Mouse (Mus musculus) right cerebral cortex, postnatal 36 days (tissue): ENCODE measurements around the gene Rac3.
"Not testable (repeated sequence)": the region's sequence is repeated elsewhere in the genome, so short reads cannot be mapped to it uniquely, and the experiment has no call there.

Source experiments
- DNase-seq, 2 experiments: peaks; one replicate each; pipeline ENCODE4 v3.0.0; 2022; ENCODE audit warnings: low spot score in 2 of 2, mixed read lengths in 1 of 2

The Rac3 gene

GRCm38 (mm10) chr11:120721124-120722066 is at the start of gene Rac3:
TSS of gene Rac3 (plus strand) at chr11:120721470.
- DNase-seq: peak in 1 of 2 experiments; percentile 34

DNA sequence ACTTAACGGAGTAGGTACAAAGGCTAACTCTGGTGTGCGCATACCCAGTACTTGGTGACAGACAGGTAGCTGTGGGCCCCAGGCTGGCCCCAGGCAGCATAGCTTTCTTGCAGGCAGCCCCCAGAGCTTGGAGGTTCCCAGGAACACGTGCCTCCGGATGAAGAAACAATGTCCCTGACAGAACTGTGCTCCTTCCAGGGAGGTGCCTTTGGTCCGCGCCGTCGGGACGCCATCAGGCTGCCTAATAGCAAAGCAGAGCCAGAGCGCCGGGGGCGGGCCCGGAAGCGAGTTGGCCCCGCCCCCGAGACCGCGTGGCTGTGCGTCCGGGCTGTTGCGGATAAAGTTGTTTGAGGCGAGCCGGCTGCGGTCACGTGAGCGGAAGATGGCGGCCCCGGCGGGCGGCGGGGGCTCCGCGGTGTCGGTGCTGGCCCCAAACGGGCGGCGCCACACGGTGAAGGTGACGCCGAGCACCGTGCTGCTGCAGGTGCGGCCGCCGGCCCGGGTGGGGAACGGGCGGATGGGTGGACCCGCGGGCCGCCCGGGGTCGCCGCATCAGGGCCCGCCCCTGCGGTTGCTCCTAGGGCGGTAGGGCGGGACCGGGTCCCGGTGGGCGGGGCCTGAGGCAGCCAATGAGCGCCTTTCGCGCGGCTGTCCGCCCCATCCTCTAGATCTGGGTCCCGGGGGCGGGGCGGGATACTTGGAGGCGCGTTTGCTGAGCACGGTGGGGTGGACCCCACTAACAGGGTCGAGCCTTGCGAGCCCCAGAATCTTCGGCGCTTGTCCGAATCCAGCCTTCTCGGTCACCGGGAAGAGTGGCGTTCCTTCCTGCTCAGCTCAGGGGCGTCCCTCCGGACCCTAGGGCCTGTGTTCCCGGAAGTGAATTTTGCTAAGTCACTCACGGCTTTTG is 48.3 kb upstream of the Rac3 start, which contains the start of gene Aspscr1:
Gene Aspscr1 (plus strand): TSS at position 287 of the 907 bp plus-strand sequence.
- DNase-seq: peak; percentile 90

GRCm38 (mm10) chr11:120673594-120674122 is 47.6 kb upstream of the Rac3 start:
- no peak for DNase-seq

DNA sequence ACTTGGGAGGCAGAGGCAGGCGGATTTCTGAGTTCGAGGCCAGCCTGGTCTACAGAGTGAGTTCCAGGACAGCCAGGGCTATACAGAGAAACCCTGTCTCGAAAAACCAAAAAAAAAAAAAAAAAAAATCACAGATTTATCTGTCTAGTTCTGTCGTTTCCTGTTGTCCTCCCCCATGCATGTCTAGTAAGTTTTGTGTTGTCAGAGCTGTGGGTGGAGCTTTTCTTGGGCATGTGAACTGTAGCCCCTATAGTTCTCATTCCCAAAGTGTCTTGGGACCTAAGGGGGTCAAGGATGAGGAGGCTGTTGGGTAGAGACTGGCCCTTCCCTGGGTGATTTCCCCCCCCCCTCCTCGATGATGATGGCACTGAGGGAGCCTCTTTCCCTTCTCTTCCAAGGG is 45.4 kb upstream of the Rac3 start:
- DNase-seq: not testable (repeated sequence)

- no peak for DNase-seq
Observed at GRCm38 (mm10) chr11:120676951-120677350, 44.3 kb upstream of the Rac3 start.

DNA sequence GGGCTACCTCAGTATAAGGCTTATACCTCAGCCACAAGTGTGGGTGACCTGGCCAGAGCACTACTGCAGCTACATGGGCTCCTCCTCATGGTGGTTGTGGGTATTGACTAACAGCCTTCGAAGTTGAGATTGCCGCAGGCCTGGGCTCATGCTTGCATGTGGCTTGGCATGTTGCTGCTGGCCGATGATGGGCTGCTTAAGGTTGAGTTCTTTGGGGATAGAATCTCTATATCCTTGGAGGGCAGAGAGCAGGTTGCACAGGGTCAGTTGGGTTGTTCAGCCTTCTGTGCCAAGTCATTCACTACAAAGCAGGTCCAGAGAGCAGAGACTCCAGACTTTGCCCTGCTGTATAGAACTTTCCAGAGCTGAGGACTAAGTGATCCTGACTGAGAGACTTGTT is 41.4 kb upstream of the Rac3 start:
- no peak for DNase-seq

DNA sequence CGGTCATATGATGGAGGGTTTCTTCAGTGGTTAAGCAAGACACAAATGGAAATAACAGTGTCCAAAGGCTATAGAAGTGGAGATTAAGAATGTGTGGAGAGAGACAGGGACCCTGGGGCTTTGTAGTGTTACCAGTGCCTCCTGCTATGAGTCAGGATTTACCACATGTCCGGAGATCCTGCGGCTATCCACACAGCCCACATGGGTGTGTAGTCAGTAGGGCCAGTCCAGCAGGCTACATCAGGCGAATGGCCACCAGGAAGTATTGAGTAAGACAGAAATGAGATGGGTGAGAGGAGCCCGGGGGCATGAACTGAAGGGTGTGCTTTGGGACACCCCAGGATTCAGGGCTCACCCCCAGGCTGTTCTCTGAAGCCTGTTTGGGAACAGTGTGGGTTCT is 38.6 kb upstream of the Rac3 start:
- DNase-seq: no peak

DNA sequence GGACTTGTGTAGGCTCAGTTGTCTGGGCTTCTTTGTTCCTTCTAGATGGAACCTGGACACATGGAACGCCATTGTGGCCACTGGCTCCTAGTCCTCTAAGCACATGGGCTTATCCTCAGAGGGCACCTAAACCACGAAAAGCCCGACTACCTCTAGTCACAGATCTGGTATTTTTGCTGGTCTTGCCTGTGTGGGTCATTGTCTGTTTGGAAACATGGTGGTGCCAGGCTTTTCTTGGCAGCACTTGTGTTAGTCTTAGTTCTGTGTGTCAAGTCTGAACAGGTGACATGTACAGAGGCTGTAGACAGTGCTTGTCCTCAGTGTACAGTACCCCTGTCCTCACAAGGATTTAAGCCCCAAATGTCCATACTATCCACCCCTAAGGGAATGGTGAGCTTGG is 37.7 kb upstream of the Rac3 start:
- DNase-seq: no peak

DNA sequence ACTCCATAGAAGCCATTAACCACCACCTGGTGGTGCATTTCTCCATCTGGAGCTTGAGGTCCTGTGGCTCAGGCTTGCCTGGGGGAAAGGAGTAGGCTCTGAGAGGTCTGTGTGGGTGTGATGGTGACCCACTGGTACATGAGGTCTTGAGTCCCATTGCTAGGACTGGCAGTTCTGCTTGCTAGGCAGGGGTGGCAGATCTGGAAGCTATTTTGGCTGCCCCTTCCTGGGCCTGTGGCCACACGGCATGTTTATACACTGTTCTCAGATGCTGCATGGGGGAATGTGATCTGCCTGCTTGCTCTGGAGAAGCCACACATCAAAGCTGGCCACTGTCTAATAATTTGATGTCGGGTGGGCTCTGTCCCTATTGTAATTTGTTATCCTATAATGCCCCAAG is 37.2 kb upstream of the Rac3 start:
- no peak for DNase-seq

DNA sequence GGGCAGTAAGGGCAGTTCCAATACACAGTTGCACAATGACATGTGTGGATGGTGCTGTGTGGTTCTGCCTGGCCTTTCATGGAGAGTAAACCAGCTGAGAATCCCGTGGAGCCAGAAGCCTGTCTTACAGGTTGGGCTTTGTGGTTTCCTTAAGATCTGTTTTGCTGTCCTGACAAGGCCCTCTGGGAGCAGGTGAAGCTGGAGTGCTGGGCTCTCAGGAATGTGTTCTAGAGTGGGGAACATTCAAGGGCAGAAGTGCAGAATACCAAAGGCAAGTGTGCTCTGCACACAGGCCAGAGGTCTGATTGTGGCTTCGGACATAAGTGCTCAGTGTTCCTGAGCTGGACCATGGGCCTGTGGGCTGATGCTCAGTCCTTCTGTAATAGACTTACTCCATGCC is 36.6 kb upstream of the Rac3 start:
- DNase-seq: no peak

DNA sequence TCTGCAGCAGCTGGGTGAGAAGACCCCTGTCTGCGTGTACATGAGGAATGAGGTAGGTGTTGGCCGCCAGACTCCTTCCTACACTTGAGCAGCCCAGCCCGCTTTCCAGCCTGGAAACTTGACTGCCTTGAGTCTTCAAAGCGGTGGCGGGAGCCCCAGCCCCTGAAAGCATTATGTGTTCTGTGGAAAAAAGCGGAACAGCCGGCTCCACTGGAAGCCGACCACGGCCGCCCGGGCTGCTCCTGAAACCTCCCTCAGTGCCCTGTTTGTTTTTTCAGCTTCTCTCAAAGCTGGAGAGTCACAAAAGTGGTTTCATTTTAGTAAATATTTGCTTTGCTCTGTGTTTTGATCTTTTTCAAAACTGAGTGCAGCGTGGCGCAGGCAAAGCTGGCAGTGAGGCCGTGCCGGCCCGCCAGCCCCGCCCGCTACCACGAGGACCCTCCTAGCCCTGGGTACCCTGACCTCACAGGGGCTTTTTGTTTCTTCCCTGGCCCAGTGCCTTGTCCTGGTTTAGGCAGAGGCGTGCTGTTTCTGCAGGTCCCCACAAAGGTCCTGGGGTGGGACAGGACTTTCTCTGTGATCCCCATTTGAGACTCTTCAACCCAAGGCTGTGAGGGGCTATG is 34.5 kb upstream of the Rac3 start:
- DNase-seq: no peak

DNA sequence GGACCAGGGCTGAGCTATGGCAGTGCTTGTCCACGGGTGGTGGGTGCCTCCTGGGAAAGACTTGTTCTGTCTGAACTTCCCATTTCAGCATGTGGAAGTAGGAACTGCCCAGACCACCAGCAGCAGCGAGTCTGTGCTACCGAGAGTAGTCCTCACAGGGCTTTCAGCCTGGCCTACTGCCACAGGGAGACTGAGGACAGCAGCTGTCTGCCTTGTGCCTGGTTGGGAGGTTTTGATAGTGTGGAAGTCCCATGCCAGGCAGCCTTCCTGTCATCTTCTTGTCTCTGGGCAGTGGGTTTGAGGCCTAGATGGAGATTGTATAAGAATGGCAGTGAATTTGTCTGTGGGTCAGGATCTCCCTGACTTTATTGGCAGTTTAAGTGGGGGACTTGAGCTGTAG is 31.9 kb upstream of the Rac3 start:
- DNase-seq: no peak

DNA sequence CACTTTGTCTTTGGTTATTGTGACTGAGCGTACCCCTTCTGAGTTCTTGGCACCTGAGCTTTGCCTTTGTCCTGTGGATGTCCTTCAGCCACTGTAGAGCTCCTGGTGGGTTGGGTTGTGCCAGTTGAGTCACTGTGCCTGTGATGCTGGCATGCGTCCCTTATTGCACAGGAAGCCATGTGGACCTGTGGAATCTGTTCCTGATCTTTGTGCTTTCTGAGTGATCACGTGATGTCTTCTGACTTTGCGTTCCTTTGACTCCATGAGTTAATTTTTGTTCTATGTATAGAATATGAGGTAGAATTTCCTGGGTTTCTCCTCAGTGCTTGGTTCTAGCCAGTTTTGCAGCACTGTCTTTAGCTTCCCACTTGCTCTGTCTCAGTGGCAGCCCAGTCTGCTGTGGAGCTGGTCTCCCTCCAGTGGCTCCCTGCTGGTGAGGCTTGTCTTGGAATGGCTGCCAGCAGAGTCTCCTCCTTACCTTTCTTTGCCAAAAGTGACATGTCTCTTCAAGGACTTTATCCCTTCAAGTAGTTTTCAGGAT is 28.7 kb upstream of the Rac3 start:
- DNase-seq: peak in 1 of 2 experiments; percentile 33

DNA sequence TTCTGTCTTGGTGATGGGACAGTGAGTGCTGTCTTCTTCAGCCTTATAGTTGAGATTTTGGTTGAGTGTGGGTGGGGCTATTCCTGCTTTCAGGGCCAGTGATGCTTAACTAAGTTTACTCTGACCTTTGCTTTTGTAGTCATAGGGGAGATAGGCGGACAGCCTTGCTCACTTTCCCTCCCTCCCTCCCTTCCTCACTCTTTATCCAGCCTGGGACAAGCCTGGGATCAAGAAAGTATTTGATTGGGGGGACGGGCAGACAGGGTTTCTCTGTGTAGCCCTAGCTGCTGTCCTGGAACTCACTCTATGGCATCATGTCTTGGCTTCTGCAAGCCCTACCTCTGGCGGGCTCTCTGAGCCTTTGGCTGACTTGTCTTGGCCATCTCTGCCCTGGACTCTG is 27.8 kb upstream of the Rac3 start:
- DNase-seq: no peak

DNA sequence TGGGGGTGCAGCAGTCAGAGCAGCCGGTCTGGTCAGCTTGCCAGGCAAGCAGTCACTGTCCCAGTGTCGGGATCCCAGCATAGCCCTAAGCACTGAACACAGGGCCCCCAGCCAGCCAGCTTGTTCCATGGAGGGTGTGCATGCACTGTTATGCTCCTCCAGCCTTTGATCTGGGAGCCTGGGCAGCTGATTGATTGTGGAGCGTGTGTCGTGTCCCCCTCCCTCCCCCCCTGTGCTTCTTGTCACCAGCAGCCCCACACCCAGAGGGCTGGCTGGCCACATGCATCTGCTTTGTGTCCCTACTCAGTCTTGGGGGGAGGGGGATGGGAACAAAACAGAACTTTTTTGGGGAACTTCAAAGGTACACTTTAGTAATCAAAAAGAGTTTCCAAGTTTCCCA is 26.1 kb upstream of the Rac3 start:
- DNase-seq: no peak

- no peak for DNase-seq
Observed at GRCm38 (mm10) chr11:120695641-120696040, 25.6 kb upstream of the Rac3 start.

DNA sequence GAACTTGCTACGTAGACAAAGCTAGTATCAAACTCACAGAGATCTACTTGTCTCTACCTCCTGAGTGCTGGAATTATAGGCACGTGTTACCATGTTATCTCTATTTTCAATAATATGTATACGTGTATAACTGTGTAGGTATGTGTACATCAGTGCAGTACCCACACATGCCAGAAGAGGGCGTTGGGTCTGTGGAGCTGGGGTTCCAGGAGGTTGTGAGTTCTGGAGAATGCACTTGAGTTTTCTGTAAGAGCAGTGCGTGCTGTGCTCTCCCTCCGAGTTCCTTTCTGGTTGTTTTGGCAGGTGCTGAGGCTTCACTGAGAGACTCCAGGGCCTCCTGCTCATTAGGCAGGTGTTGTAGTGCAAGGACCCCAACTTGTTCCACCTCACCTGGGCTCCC is 24.7 kb upstream of the Rac3 start:
- no peak for DNase-seq

GRCm38 (mm10) chr11:120697741-120698140 is 23.5 kb upstream of the Rac3 start:
- DNase-seq: no peak

DNA sequence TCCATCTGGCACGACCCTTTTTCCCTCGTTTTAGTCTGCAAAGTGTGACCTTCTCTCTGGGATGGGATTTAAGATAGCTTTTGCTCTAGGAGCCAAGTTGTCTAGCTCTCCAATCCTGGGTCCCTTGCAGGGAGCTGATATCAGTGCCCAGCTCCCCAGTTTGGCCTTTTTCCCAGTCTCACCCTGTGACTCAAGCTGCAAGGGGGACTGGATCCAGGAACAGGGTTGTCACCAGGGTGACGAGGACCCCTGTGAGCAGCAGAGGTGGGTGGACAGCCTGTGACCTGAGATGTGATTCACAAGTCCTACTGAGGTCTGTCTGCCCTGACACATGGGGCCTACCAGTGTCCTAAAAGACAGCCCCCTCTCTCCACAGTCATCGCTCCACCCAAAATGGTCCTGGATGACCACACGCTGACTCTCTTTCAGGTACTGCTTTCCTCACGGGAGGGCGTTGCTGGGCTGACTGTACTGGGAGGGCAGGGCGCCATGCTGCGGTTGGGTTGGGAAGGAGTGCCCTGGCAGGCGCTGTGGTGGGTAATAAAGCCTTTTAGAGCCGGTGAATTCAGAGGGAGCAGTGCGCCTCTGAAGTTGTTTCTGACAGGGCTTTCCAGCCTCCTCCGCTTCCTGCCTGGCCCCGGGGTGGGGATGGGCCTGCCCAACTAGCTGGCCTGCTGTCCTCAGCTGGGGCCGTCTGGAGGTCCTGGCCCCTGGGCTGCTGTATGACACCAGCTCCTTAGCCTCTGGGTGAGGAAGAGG is 17.4 kb upstream of the Rac3 start:
- no peak for DNase-seq

DNA sequence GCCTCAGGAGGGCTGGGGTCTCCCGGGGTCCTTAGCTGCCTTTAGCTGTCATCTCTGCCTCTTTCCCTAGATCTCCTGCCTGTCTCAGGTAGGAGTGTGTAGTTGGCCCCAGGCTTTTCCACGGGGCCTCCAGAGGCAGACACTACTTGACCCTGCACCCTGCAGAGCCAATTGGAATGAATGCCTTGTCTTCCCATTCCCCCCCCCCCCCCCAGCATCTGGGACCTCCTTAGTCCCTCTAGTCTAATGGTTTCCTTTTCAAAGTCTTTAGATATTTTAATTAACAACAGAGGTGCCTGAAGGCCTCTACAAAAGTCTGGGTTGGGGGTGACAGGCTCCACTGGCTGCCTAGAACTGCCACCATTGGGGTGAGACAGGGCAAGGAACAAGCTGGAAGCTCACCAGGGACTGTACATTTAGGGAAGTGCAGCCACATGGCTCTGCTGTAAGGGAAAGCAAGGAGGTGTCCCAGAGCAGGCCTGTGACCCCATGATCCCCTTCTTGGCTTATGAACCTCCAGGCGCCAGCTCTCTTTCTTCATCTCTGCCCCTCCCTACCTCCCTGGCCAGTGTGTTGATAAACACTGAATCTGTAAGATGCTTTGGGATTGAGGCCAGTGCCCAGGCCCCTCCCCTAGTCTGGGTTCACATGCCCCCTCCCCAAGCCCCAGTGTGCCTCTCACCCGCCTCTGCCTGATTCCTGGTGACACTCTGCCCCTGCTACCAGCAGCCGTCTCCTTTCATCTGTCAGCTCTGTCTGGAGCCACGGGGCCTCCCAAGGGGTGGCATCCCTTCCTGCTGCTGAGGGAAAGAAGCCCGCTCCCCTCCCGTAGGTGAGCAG is 16.6 kb upstream of the Rac3 start:
- DNase-seq: no peak
